Mouse (Mus musculus): ENCODE measurements around the gene Abca14.

DNA sequence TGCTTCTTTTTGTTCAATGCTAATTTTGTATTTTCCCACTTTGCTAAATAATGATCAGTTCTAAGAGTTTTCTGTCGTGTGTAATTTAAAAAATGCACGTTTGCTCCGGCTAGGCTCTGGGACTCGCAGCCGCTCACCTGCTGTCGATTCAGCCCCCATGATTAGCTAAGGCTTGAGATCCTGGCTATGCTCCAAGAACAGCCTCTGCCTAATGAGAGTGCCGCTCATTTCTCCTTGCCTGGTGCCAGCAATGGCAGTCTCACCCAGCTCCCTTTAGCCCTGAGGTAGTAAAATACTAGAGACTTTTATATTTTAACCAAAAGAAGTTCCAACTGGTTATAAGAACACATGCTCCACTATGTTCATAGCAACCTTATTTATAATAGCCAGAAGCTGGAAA, 68.3 kb downstream of the Abca14 start:
- TF ChIP-seq CTCF (IDR thresholded peaks at IDR 0.05; ENCODE audit: low read depth) (no peak), EP300 (IDR thresholded peaks at IDR 0.05; ENCODE audit: low read depth) (no peak)

Measured in liver, embryonic 14.5 days (tissue).